18 mouse cellular contexts compared by ENCODE assay signal in genomic region chr14:97537012-97537411, GRCm38 (mm10).
DNase-seq lines count a peak whose midpoint lies in the region; ATAC-seq and TF ChIP-seq lines count a peak whose summit lies in the region.
"Had no signal": no experiment of that assay in that cellular context is flagged by ENCODE, and none has a peak within 500 bp of the region (broad histone marks: within the 10 kb centered on the region; RNA-seq: fewer than 3 reads in every experiment).

No protein-coding gene starts in this region.

- DNase-seq in forebrain, embryonic 14.5 days (ENCODE audit: low spot score), result peak; percentile 41
- no peak for DNase-seq in forebrain, embryonic 10.5 days (ENCODE audit: extremely low spot score, low spot score)
- peak; percentile 22 for DNase-seq in forebrain, postnatal 0 days
- DNase-seq in midbrain, embryonic 10.5 days (ENCODE audit: low spot score), result no peak
- peak; percentile 63 for DNase-seq in brain, embryonic 14.5 days (ENCODE audit: low read depth)
- no peak for DNase-seq in layer of hippocampus, postnatal 14 days (ENCODE audit: low spot score in 2 of 2)
- DNase-seq: adrenal gland, adult 2 months; adrenal gland, postnatal 10 days; adrenal gland, postnatal 25 days; cerebellum, adult 11-12 months; cerebellum, adult 2 months; cerebellum, adult 9-10 months; cerebellum, postnatal 10 days; cerebellum, postnatal 25 days had no signal

- no peaks in the 10 kb centered on the region for H3K4me1 ChIP-seq in forebrain, embryonic 14.5 days (ENCODE audit: control insufficient read depth, insufficient read depth, low read length)
- no peaks in the 10 kb centered on the region for H3K4me1 ChIP-seq in forebrain, embryonic 10.5 days
- no peaks in the 10 kb centered on the region for H3K4me1 ChIP-seq in forebrain, postnatal 0 days (ENCODE audit: insufficient read depth)
- peaks cover 6% of the 10 kb centered on the region; the same call in 1 of the 2 replicates for H3K4me1 ChIP-seq in forebrain, embryonic 15.5 days
- peaks cover 3% of the 10 kb centered on the region; the same call in 1 of the 2 replicates for H3K4me1 ChIP-seq in midbrain, embryonic 15.5 days
- H3K4me1 ChIP-seq in midbrain, embryonic 10.5 days, result no peaks in the 10 kb centered on the region
- H3K4me1 ChIP-seq: embryonic facial prominence, embryonic 10.5 days; embryonic facial prominence, embryonic 12.5 days had no signal

- WGBS in forebrain, embryonic 14.5 days, result 50% methylated on average over 5 of the region's 5 CpGs
- 92% methylated on average over 5 of the region's 5 CpGs for WGBS in forebrain, embryonic 10.5 days
- 38% methylated on average over 5 of the region's 5 CpGs for WGBS in forebrain, postnatal 0 days
- 37% methylated on average over 5 of the region's 5 CpGs for WGBS in forebrain, embryonic 15.5 days
- 51% methylated on average over 5 of the region's 5 CpGs for WGBS in midbrain, embryonic 15.5 days
- WGBS in midbrain, embryonic 10.5 days, result 92% methylated on average over 5 of the region's 5 CpGs

- H3K4me3 ChIP-seq in forebrain, embryonic 14.5 days (ENCODE audit: low read depth, low read length), result no peak overlapping the region
- H3K4me3 ChIP-seq in forebrain, embryonic 10.5 days, result no peak overlapping the region
- no peak overlapping the region for H3K4me3 ChIP-seq in forebrain, postnatal 0 days (ENCODE audit: low read depth, low read length)
- H3K4me3 ChIP-seq in forebrain, embryonic 15.5 days, result no peak overlapping the region
- H3K4me3 ChIP-seq in midbrain, embryonic 15.5 days, result no peak overlapping the region
- H3K4me3 ChIP-seq in midbrain, embryonic 10.5 days, result no peak overlapping the region
- H3K4me3 ChIP-seq: embryonic facial prominence, embryonic 10.5 days; embryonic facial prominence, embryonic 12.5 days had no signal

- no peaks in the 10 kb centered on the region for H3K27me3 ChIP-seq in forebrain, embryonic 14.5 days (replicated peaks; ENCODE audit: control insufficient read depth, insufficient read depth, low read length)
- H3K27me3 ChIP-seq in forebrain, embryonic 10.5 days (ENCODE audit: poor library complexity, severe bottlenecking), result no peaks in the 10 kb centered on the region
- no peaks in the 10 kb centered on the region for H3K27me3 ChIP-seq in forebrain, postnatal 0 days (ENCODE audit: insufficient read depth, low read length)
- no peaks in the 10 kb centered on the region for H3K27me3 ChIP-seq in forebrain, embryonic 15.5 days
- H3K27me3 ChIP-seq in midbrain, embryonic 15.5 days (replicated peaks), result no peaks in the 10 kb centered on the region
- H3K27me3 ChIP-seq in midbrain, embryonic 10.5 days (ENCODE audit: low read depth, poor library complexity, severe bottlenecking), result no peaks in the 10 kb centered on the region
- H3K27me3 ChIP-seq: embryonic facial prominence, embryonic 12.5 days had no signal

- H3K9ac ChIP-seq in forebrain, embryonic 14.5 days (ENCODE audit: low read length), result no peak overlapping the region
- H3K9ac ChIP-seq in forebrain, postnatal 0 days, result no peak overlapping the region
- H3K9ac ChIP-seq in forebrain, embryonic 15.5 days (replicated peaks), result no peak overlapping the region
- no peak overlapping the region for H3K9ac ChIP-seq in midbrain, embryonic 15.5 days
- H3K9ac ChIP-seq: embryonic facial prominence, embryonic 12.5 days had no signal

- H3K36me3 ChIP-seq in forebrain, embryonic 14.5 days (ENCODE audit: control insufficient read depth, insufficient read depth, low read length), result no peaks in the 10 kb centered on the region
- no peaks in the 10 kb centered on the region for H3K36me3 ChIP-seq in forebrain, embryonic 10.5 days (replicated peaks)
- H3K36me3 ChIP-seq in forebrain, postnatal 0 days (ENCODE audit: insufficient read depth), result no peaks in the 10 kb centered on the region
- H3K36me3 ChIP-seq in forebrain, embryonic 15.5 days, result no peaks in the 10 kb centered on the region
- no peaks in the 10 kb centered on the region for H3K36me3 ChIP-seq in midbrain, embryonic 15.5 days (replicated peaks)
- H3K36me3 ChIP-seq in midbrain, embryonic 10.5 days, result no peaks in the 10 kb centered on the region
- H3K36me3 ChIP-seq: embryonic facial prominence, embryonic 10.5 days; embryonic facial prominence, embryonic 12.5 days had no signal

- H3K27ac ChIP-seq in forebrain, embryonic 14.5 days (ENCODE audit: low read depth, low read length), result no peak overlapping the region
- H3K27ac ChIP-seq in forebrain, embryonic 10.5 days, result no peak overlapping the region
- H3K27ac ChIP-seq in forebrain, postnatal 0 days (ENCODE audit: low read depth, low read length), result no peak overlapping the region
- H3K27ac ChIP-seq in forebrain, embryonic 15.5 days (replicated peaks), result no peak overlapping the region
- 0 out of 2 replicates have a peak overlapping the region, but pooled peaks have one; percentile 12 for H3K27ac ChIP-seq in midbrain, embryonic 15.5 days
- no peak overlapping the region for H3K27ac ChIP-seq in midbrain, embryonic 10.5 days (replicated peaks)
- H3K27ac ChIP-seq: embryonic facial prominence, embryonic 10.5 days; embryonic facial prominence, embryonic 12.5 days had no signal

- no peak overlapping the region for H3K4me2 ChIP-seq in forebrain, embryonic 14.5 days (ENCODE audit: low read length)
- no peak overlapping the region for H3K4me2 ChIP-seq in forebrain, postnatal 0 days (ENCODE audit: low read depth)
- H3K4me2 ChIP-seq in forebrain, embryonic 15.5 days (replicated peaks), result no peak overlapping the region
- no peak overlapping the region for H3K4me2 ChIP-seq in midbrain, embryonic 15.5 days
- H3K4me2 ChIP-seq: embryonic facial prominence, embryonic 12.5 days had no signal

- TF ChIP-seq CTCF in forebrain, postnatal 0 days (IDR thresholded peaks at IDR 0.05; ENCODE audit: low read depth), result no peak
- TF ChIP-seq CTCF in brain, embryonic 14.5 days (IDR thresholded peaks at IDR 0.05; ENCODE audit: borderline replicate concordance, extremely low read depth, insufficient read depth, insufficient read length), result no peak

- H3K9me3 ChIP-seq in forebrain, embryonic 14.5 days (replicated peaks; ENCODE audit: control insufficient read depth, low read length), result 0 out of 2 replicates have a peak, but pooled peaks cover 2% of the 10 kb centered on the region
- 0 out of 2 replicates have a peak, but pooled peaks cover 2% of the 10 kb centered on the region for H3K9me3 ChIP-seq in forebrain, embryonic 10.5 days
- H3K9me3 ChIP-seq in forebrain, postnatal 0 days (ENCODE audit: low read length), result no peaks in the 10 kb centered on the region
- 0 out of 2 replicates have a peak, but pooled peaks cover 3% of the 10 kb centered on the region for H3K9me3 ChIP-seq in forebrain, embryonic 15.5 days
- no peaks in the 10 kb centered on the region for H3K9me3 ChIP-seq in midbrain, embryonic 15.5 days
- H3K9me3 ChIP-seq in midbrain, embryonic 10.5 days (replicated peaks), result no peaks in the 10 kb centered on the region; the same call in 1 of the 2 replicates
- H3K9me3 ChIP-seq: embryonic facial prominence, embryonic 10.5 days; embryonic facial prominence, embryonic 12.5 days had no signal

- no peak for TF ChIP-seq POLR2A in brain, embryonic 14.5 days (IDR thresholded peaks at IDR 0.05; ENCODE audit: borderline replicate concordance, extremely low read depth, insufficient read depth, insufficient read length, poor library complexity, severe bottlenecking)

- peak; percentile 37; the same call in 1 of the 2 replicates for ATAC-seq in forebrain, embryonic 14.5 days
- ATAC-seq in forebrain, postnatal 0 days, result peak; percentile 23; the same call in 1 of the 2 replicates
- ATAC-seq in forebrain, embryonic 15.5 days (replicated peaks), result no peak
- no peak for ATAC-seq in midbrain, embryonic 15.5 days (replicated peaks)

Comparison
In these comparisons a context has a peak if more than half of its experiments do, and no peak if none do; other contexts are left out.
1. ATAC-seq: peak in forebrain, embryonic 14.5 days (single experiment) and forebrain, postnatal 0 days (single experiment); none in forebrain, embryonic 15.5 days (single experiment) and midbrain, embryonic 15.5 days (single experiment).
2. DNase-seq: peak in forebrain, embryonic 14.5 days (single experiment), forebrain, postnatal 0 days (single experiment) and brain, embryonic 14.5 days (single experiment); none in forebrain, embryonic 10.5 days (single experiment), midbrain, embryonic 10.5 days (single experiment) and layer of hippocampus, postnatal 14 days (0 of 2).